Mouse (Mus musculus) midbrain, embryonic 14.5 days (tissue): Measurements from ENCODE around the gene Strip1. TPM values are rescaled to one million over a fixed set of nuclear protein-coding genes. Genes with fewer than 3 reads are reported as not detected.

Experiments
- ATAC-seq: fragments of 200-750 bp; cut with Nextera tagmentation; 2 replicates; pipeline ENCODE4 v1.8.0; 2017; ENCODE audit warnings: moderate number of reproducible peaks, moderate library complexity; ENCODE audit not compliant: low FRiP score, low TSS enrichment
- DNase-seq: peaks from one replicate; pipeline ENCODE4 v3.0.0-alpha.2; 2015
- H3K27ac ChIP-seq: fragments of 300-500 bp; sonication (generic); replicated peaks from 2 replicates; pipeline ENCODE4 v1.5.1; 2014; ENCODE audit warnings: mild to moderate bottlenecking, low read depth, low read length, moderate library complexity
- H3K27me3 ChIP-seq: fragments of 300-500 bp; sonication (generic); 2 replicates; pipeline ENCODE4 v1.6.1; 2014; ENCODE audit warnings: low read length, control low read depth, mixed read lengths; ENCODE audit not compliant: control insufficient read depth, insufficient read depth
- H3K36me3 ChIP-seq: fragments of 300-500 bp; sonication (generic); 2 replicates; pipeline ENCODE4 v1.6.1; 2014; ENCODE audit warnings: low read length, control low read depth; ENCODE audit not compliant: control insufficient read depth, insufficient read depth
- H3K4me1 ChIP-seq: fragments of 300-500 bp; sonication (generic); 2 replicates; pipeline ENCODE4 v1.6.1; 2014; ENCODE audit warnings: mild to moderate bottlenecking, antibody characterized with exemption, low read length, control low read depth; ENCODE audit not compliant: control insufficient read depth, insufficient read depth
- H3K4me2 ChIP-seq: fragments of 300-500 bp; sonication (generic); 2 replicates; pipeline ENCODE4 v1.6.1; 2014; ENCODE audit warnings: mild to moderate bottlenecking, low read length, moderate library complexity
- H3K4me3 ChIP-seq: fragments of 300-500 bp; sonication (generic); replicated peaks from 2 replicates; pipeline ENCODE4 v1.5.1; 2014; ENCODE audit warnings: low read depth, low read length
- H3K9ac ChIP-seq: fragments of 300-500 bp; sonication (generic); replicated peaks from 2 replicates; pipeline ENCODE4 v1.6.1; 2014; ENCODE audit warnings: mild to moderate bottlenecking, low read length, moderate library complexity
- H3K9me3 ChIP-seq: fragments of 300-500 bp; sonication (generic); 2 replicates; pipeline ENCODE4 v1.6.1; 2016; ENCODE audit warnings: low read length, control low read depth, mixed read lengths; ENCODE audit not compliant: control insufficient read depth
- WGBS: fragments of 180-500 bp; shearing (Covaris S2); extraction: QIAGEN DNeasy Blood & Tissue Kit; methylation state at CpG from one replicate; pipeline ENCODE4 v1.1.7; 2014; 5-methylcytosine and 5-hydroxymethylcytosine counted together
- polyA plus RNA-seq: library from polyadenylated mRNA; unstranded; fragments of >200 nt; fragmentation: Nextera tagmentation; extraction: Ambion mirVana; gene quantifications from 2 replicates; pipeline ENCODE4 v1.2.1, GENCODE M21; 2014

Gene Strip1
- polyA plus RNA-seq, 1 experiment from 2014 or later, result 189 TPM

DNA sequence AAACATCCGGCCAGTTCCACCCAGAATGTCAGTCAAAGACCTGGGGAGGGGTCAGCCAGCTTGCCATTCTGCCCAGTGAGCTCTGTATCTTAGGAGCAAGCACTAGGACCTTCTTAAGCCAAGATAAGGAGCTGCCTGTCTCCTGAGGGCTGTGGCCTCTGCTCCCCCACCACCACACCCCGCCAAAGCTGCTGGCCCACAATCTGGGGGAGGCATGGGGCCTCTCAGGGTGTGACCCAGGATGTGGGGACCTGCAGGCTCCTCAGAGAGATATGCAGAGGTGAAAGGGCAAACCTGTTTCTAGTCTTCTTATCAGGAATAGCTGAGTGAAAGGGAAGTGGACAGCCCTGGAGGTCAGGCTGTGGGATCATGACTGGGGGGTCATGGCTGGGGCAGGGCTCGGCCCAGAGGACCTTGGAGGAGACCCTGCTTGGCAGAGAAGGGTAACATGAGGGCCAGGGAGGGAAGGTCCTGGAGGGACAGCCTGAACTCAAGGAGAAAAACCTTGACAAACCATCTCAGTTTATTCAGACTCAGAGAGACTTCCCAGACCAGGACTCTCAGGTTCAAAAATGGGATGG lies 53.6 kb downstream of the Strip1 start:
- Histone ChIP-seq H3K9me3 (no peaks in the 10 kb centered on the region), H3K36me3 (no peaks in the 10 kb centered on the region), H3K4me1 (peaks cover 4% of the 10 kb centered on the region; the same call in 1 of the 2 replicates), H3K4me3 (no peak overlapping the region), H3K27me3 (peaks cover 37% of the 10 kb centered on the region), H3K27ac (no peak overlapping the region), H3K4me2 (no peak overlapping the region), H3K9ac (no peak overlapping the region)
- no peak for ATAC-seq
- WGBS, result 45% methylated on average over 3 of the region's 3 CpGs
- DNase-seq, result no peak

DNA sequence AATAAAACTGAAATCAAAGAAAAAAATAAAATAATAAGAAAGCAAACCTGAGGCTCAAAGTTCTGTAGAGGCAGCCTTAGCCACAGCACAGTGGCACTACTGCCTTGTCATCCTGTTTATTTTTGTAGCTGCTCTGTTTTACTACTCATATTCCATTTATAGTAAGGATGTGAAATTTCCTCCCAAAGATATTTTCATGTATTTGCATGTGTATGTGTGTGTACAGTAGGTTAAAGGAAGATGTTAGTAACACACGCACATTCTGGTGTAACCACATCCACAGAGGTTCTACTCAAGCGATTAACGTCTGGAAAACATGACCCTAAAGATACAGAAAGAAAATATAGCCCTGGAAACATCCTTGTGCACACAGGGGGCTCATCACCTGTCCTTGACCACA lies 54.7 kb downstream of the Strip1 start:
- ATAC-seq, result no peak
- Histone ChIP-seq H3K9ac (no peak overlapping the region), H3K4me1 (no peaks in the 10 kb centered on the region), H3K27me3 (peaks cover 27% of the 10 kb centered on the region), H3K9me3 (no peaks in the 10 kb centered on the region), H3K4me2 (no peak overlapping the region), H3K36me3 (no peaks in the 10 kb centered on the region), H3K27ac (no peak overlapping the region), H3K4me3 (no peak overlapping the region)
- no peak for DNase-seq
- WGBS, result 92% methylated on average over 3 of the region's 3 CpGs

DNA sequence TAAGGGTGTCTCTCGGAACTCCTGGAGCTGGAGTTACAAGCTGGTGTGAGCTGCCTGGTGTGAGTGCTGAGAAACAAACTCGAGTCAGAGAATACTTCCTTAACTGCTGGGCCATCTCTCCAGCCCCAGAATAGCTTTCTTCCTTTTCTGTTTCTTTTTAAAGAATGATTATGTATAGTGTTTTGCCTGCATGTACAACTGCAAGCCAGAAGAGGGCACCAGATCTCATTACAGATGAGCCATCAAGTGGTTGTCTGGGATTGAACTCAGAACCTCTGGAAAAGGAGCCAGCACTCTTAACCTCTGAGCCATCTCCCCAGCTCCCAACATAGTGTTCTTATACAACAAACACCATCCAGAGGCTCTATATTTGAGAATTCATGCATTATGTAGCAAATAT lies 60.3 kb downstream of the Strip1 start:
- no peaks in the 10 kb centered on the region for H3K9me3 ChIP-seq
- no peak overlapping the region for H3K9ac ChIP-seq
- DNase-seq, result no peak
- H3K4me2 ChIP-seq, result no peak overlapping the region
- no peaks in the 10 kb centered on the region for H3K4me1 ChIP-seq
- ATAC-seq, result no peak
- H3K27me3 ChIP-seq, result no peaks in the 10 kb centered on the region
- WGBS, result 62% methylated on average over 2 of the region's 2 CpGs
- no peaks in the 10 kb centered on the region for H3K36me3 ChIP-seq
- H3K4me3 ChIP-seq, result no peak overlapping the region
- H3K27ac ChIP-seq, result no peak overlapping the region

DNA sequence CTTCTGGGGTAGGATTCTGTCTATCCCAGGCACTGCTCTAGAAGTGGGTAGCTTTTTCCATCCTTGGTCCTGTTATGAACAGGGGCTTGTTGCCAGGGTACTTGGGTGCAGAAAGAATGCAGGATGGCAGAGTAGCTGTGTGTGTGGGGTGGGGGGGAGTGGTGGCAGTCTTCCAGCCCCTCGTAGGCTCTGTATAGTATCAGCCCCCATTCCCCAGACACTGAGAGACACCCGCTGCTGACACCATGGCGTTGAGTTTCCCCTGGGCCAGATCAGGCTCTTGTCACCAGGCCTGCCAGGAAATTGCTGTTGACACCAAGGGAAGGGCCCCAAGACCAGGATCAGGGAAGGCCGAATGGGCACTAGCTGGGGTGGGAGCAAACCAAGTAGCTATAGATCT lies 62.8 kb downstream of the Strip1 start:
- H3K4me3 ChIP-seq, result no peak overlapping the region

DNA sequence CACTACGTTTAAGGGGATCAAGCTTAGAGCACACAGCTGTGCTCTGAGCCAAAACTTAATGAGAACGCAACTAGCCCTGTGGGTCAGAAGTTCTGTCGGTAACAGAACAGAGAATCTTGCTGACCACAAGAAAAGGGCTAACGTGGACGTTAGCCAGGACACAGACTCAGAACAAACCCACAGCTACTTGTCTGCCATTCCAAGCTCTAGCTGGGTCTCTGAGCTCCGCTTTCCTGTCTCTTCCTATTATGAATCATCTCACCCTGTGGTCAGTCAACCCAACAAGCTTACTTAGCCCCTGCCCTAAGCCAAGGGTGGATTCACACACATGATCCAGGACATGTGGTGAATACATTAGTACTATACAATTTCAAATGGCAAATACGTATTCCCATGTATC lies 63.7 kb downstream of the Strip1 start:
- H3K27me3 ChIP-seq, result no peaks in the 10 kb centered on the region
- no peak overlapping the region for H3K27ac ChIP-seq
- no peak overlapping the region for H3K4me3 ChIP-seq
- H3K4me1 ChIP-seq, result no peaks in the 10 kb centered on the region
- no peak overlapping the region for H3K4me2 ChIP-seq
- H3K9me3 ChIP-seq, result no peaks in the 10 kb centered on the region
- 80% methylated on average over 7 of the region's 7 CpGs for WGBS
- DNase-seq (no peak), ATAC-seq (no peak)
- no peaks in the 10 kb centered on the region for H3K36me3 ChIP-seq
- H3K9ac ChIP-seq, result no peak overlapping the region

More for the DNA sequence above, 62.8 kb downstream of the Strip1 start:
- Histone ChIP-seq H3K4me2 (no peak overlapping the region), H3K9ac (no peak overlapping the region), H3K27ac (no peak overlapping the region), H3K36me3 (no peaks in the 10 kb centered on the region), H3K27me3 (no peaks in the 10 kb centered on the region), H3K4me1 (no peaks in the 10 kb centered on the region), H3K9me3 (no peaks in the 10 kb centered on the region)
- WGBS, result 54% methylated on average over 4 of the region's 4 CpGs
- no peak; the same call in 1 of the 2 replicates for ATAC-seq
- peak; percentile 51 for DNase-seq

DNA sequence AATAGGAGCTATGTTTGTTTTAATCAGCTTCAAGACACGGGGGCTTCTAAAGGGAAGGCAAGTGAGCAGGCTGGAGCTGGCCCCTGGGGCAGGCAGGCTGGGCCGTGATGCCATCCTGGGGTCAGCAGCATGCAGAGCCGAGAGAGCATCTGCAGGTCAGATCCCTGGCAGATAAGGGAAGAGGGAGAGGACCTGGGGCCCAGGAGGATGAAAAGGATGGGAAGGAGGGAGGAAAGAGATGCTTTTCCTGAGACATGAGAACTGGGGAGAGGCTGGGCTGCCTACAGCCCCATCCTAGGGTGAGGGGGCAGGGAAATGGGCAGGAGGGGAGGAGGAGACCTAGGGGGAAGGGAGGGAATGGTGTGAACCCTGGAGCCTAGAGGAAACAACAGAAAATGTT lies 66.2 kb downstream of the Strip1 start:
- no peak overlapping the region for H3K27ac ChIP-seq
- H3K27me3 ChIP-seq, result no peaks in the 10 kb centered on the region
- no peak overlapping the region for H3K4me3 ChIP-seq
- no peak overlapping the region for H3K9ac ChIP-seq
- ATAC-seq, result no peak
- no peaks in the 10 kb centered on the region for H3K9me3 ChIP-seq
- WGBS, result 49% methylated on average over 3 of the region's 3 CpGs
- H3K36me3 ChIP-seq, result no peaks in the 10 kb centered on the region
- DNase-seq, result no peak
- no peaks in the 10 kb centered on the region for H3K4me1 ChIP-seq
- no peak overlapping the region for H3K4me2 ChIP-seq

DNA sequence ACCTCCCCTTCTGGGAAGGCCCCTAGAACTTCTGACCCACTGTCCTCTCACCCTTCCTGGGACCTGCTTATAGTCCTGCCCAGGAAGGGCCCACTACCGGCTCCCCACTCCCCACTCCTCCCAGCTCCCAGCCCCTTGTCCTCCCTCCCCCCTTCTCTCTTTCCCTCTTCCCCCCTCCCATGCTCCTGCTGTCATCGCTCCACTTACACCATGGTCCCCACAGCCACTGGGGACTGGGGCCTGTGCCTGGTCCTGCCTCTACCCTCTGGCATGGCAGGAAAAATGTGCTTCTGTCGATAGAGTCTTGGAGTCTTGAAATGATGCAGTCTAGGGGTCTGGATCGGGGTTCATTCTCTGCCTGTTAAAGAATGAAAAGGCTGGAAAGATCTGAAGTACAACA lies 67.6 kb downstream of the Strip1 start:
- Histone ChIP-seq H3K27me3 (no peaks in the 10 kb centered on the region), H3K36me3 (no peaks in the 10 kb centered on the region), H3K4me1 (no peaks in the 10 kb centered on the region), H3K9me3 (no peaks in the 10 kb centered on the region), H3K9ac (no peak overlapping the region), H3K4me3 (no peak overlapping the region), H3K27ac (no peak overlapping the region), H3K4me2 (no peak overlapping the region)
- 44% methylated on average over 4 of the region's 4 CpGs for WGBS
- DNase-seq, result no peak
- ATAC-seq, result no peak

DNA sequence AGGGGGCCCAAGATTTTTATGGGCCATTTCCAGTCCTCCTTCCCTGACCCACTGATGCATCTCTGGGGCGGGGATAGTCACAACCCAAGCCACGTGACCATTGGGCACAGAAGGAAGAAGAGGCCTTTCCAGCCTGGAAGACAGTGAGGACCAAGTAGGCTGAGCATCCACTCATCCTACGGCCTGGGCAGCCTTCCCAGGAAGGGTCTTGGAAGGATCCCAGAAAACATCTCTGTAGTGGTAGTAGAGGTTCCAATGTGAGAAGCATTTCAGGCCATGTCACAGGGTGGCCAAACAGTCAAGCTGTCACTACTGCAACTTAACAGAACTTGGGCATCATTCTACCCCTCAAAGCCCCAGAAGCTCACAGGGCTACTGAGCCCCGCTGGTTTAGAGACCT lies 68.9 kb downstream of the Strip1 start:
- no peaks in the 10 kb centered on the region for H3K9me3 ChIP-seq
- ATAC-seq, result no peak
- no peak overlapping the region for H3K4me3 ChIP-seq
- no peaks in the 10 kb centered on the region for H3K27me3 ChIP-seq
- DNase-seq, result no peak
- 94% methylated on average over 4 of the region's 4 CpGs for WGBS
- no peaks in the 10 kb centered on the region for H3K36me3 ChIP-seq
- H3K4me2 ChIP-seq, result no peak overlapping the region
- H3K9ac ChIP-seq, result no peak overlapping the region
- no peak overlapping the region for H3K27ac ChIP-seq
- H3K4me1 ChIP-seq, result no peaks in the 10 kb centered on the region
